Mouse (Mus musculus) layer of hippocampus, adult 9-10 months (tissue): ENCODE results near the gene Pam.

Experiments used
- DNase-seq: peaks from one replicate; pipeline ENCODE4 v3.0.0; 2022; ENCODE audit warnings: low spot score

Gene Pam

GRCm38 (mm10) chr1:98095246-98095990 lies at the start of gene Pam:
TSS of gene Pam (minus strand) at chr1:98095646.
- DNase-seq: no peak

GRCm38 (mm10) chr1:98144845-98145244 lies 49.4 kb upstream of the Pam start:
- no peak for DNase-seq

GRCm38 (mm10) chr1:98131244-98131643 lies 35.8 kb upstream of the Pam start:
- DNase-seq: no peak

- DNase-seq: no peak
Measured at GRCm38 (mm10) chr1:98129561-98130347, 34.3 kb upstream of the Pam start.

GRCm38 (mm10) chr1:98129111-98129510 lies 33.7 kb upstream of the Pam start:
- DNase-seq: no peak

GRCm38 (mm10) chr1:98128338-98129096 lies 33.1 kb upstream of the Pam start:
- no peak for DNase-seq

GRCm38 (mm10) chr1:98126268-98126667 lies 30.8 kb upstream of the Pam start:
- no peak for DNase-seq

- DNase-seq: no peak
Measured at GRCm38 (mm10) chr1:98124727-98125126, 29.3 kb upstream of the Pam start.

- no peak for DNase-seq
Measured at GRCm38 (mm10) chr1:98119595-98119994, 24.1 kb upstream of the Pam start.

GRCm38 (mm10) chr1:98107599-98107998 lies 12.2 kb upstream of the Pam start:
- DNase-seq: no peak

- no peak for DNase-seq
Measured at GRCm38 (mm10) chr1:98099441-98099840, 4.0 kb upstream of the Pam start.

- no peak for DNase-seq
Measured at GRCm38 (mm10) chr1:98097957-98098729, 2.7 kb upstream of the Pam start.

GRCm38 (mm10) chr1:98096396-98096935 lies 1.0 kb upstream of the Pam start:
- no peak for DNase-seq

- no peak for DNase-seq
Measured at GRCm38 (mm10) chr1:98095991-98096330, 515 bp upstream of the Pam start.

- DNase-seq: no peak
Measured at GRCm38 (mm10) chr1:98094811-98095245, 618 bp downstream of the Pam start.

- no peak for DNase-seq
Measured at GRCm38 (mm10) chr1:98089336-98089975, 6.0 kb downstream of the Pam start.

- DNase-seq: no peak
Measured at GRCm38 (mm10) chr1:98086456-98086855, 9.0 kb downstream of the Pam start.

- DNase-seq: no peak
Measured at GRCm38 (mm10) chr1:98084596-98085274, 10.7 kb downstream of the Pam start.

GRCm38 (mm10) chr1:98083508-98083907 lies 11.9 kb downstream of the Pam start:
- no peak for DNase-seq

GRCm38 (mm10) chr1:98082988-98083387 lies 12.5 kb downstream of the Pam start:
- DNase-seq: no peak

- DNase-seq: no peak
Measured at GRCm38 (mm10) chr1:98080431-98080830, 15.0 kb downstream of the Pam start.
